Mouse (Mus musculus): ENCODE results near the gene Cnot2. TPM values are rescaled to one million over a fixed set of nuclear protein-coding genes. Genes with fewer than 3 reads are reported as not detected.

Gene Cnot2
- polyA plus RNA-seq, 1 experiment from 2014 or later, result 121 TPM

GRCm38 (mm10) chr10:116515590-116515989, 65.7 kb downstream of the Cnot2 start:
- ATAC-seq (ENCODE audit: low FRiP score, low TSS enrichment), result no peak
- WGBS, result 91% methylated on average over 6 of the region's 6 CpGs
- Histone ChIP-seq H3K9me3 (ENCODE audit: control insufficient read depth, low read length) (no peaks in the 10 kb centered on the region), H3K4me1 (ENCODE audit: control insufficient read depth, insufficient read depth, low read length) (no peaks in the 10 kb centered on the region), H3K4me3 (ENCODE audit: low read length) (no peak overlapping the region), H3K9ac (ENCODE audit: low read depth, low read length) (no peak overlapping the region), H3K36me3 (ENCODE audit: control insufficient read depth, insufficient read depth, low read length) (peaks cover 2% of the 10 kb centered on the region; the same call in 1 of the 2 replicates), H3K27me3 (ENCODE audit: control insufficient read depth, insufficient read depth, low read length) (no peaks in the 10 kb centered on the region), H3K4me2 (replicated peaks; ENCODE audit: low read depth, low read length) (no peak overlapping the region), H3K27ac (ENCODE audit: low read depth, low read length) (no peak overlapping the region)

- H3K27ac ChIP-seq (ENCODE audit: low read depth, low read length), result no peak overlapping the region
- 93% methylated on average over 4 of the region's 4 CpGs for WGBS
- no peak overlapping the region for H3K4me2 ChIP-seq (replicated peaks; ENCODE audit: low read depth, low read length)
- no peak overlapping the region for H3K4me3 ChIP-seq (ENCODE audit: low read length)
- peaks cover 2% of the 10 kb centered on the region; the same call in 1 of the 2 replicates for H3K36me3 ChIP-seq (ENCODE audit: control insufficient read depth, insufficient read depth, low read length)
- no peak for ATAC-seq (ENCODE audit: low FRiP score, low TSS enrichment)
- H3K27me3 ChIP-seq (ENCODE audit: control insufficient read depth, insufficient read depth, low read length), result no peaks in the 10 kb centered on the region
- H3K4me1 ChIP-seq (ENCODE audit: control insufficient read depth, insufficient read depth, low read length), result no peaks in the 10 kb centered on the region
- no peaks in the 10 kb centered on the region for H3K9me3 ChIP-seq (ENCODE audit: control insufficient read depth, low read length)
- H3K9ac ChIP-seq (ENCODE audit: low read depth, low read length), result no peak overlapping the region
These were observed 66.2 kb downstream of the Cnot2 start for GRCm38 (mm10) chr10:116515158-116515557.

GRCm38 (mm10) chr10:116513254-116513635, 68.1 kb downstream of the Cnot2 start:
- H3K36me3 ChIP-seq (ENCODE audit: control insufficient read depth, insufficient read depth, low read length), result peaks cover 2% of the 10 kb centered on the region; the same call in 1 of the 2 replicates
- no peak overlapping the region for H3K4me2 ChIP-seq (replicated peaks; ENCODE audit: low read depth, low read length)
- WGBS, result 72% methylated on average over 7 of the region's 7 CpGs
- no peaks in the 10 kb centered on the region for H3K4me1 ChIP-seq (ENCODE audit: control insufficient read depth, insufficient read depth, low read length)
- H3K9me3 ChIP-seq (ENCODE audit: control insufficient read depth, low read length), result no peaks in the 10 kb centered on the region
- H3K4me3 ChIP-seq (ENCODE audit: low read length), result no peak overlapping the region
- H3K27ac ChIP-seq (ENCODE audit: low read depth, low read length), result no peak overlapping the region
- H3K9ac ChIP-seq (ENCODE audit: low read depth, low read length), result no peak overlapping the region
- H3K27me3 ChIP-seq (ENCODE audit: control insufficient read depth, insufficient read depth, low read length), result no peaks in the 10 kb centered on the region
- no peak for ATAC-seq (ENCODE audit: low FRiP score, low TSS enrichment)

- no peaks in the 10 kb centered on the region for H3K4me1 ChIP-seq (ENCODE audit: control insufficient read depth, insufficient read depth, low read length)
- H3K36me3 ChIP-seq (ENCODE audit: control insufficient read depth, insufficient read depth, low read length), result peaks cover 2% of the 10 kb centered on the region; the same call in 1 of the 2 replicates
- H3K4me2 ChIP-seq (replicated peaks; ENCODE audit: low read depth, low read length), result no peak overlapping the region
- ATAC-seq (ENCODE audit: low FRiP score, low TSS enrichment), result no peak
- WGBS, result 91% methylated on average over 11 of the region's 11 CpGs
- H3K9me3 ChIP-seq (ENCODE audit: control insufficient read depth, low read length), result no peaks in the 10 kb centered on the region
- no peaks in the 10 kb centered on the region for H3K27me3 ChIP-seq (ENCODE audit: control insufficient read depth, insufficient read depth, low read length)
- no peak overlapping the region for H3K4me3 ChIP-seq (ENCODE audit: low read length)
- H3K9ac ChIP-seq (ENCODE audit: low read depth, low read length), result no peak overlapping the region
- no peak overlapping the region for H3K27ac ChIP-seq (ENCODE audit: low read depth, low read length)
These were observed 68.6 kb downstream of the Cnot2 start for GRCm38 (mm10) chr10:116512521-116513253.

GRCm38 (mm10) chr10:116505303-116506014, 75.9 kb downstream of the Cnot2 start:
- Histone ChIP-seq H3K4me1 (ENCODE audit: control insufficient read depth, insufficient read depth, low read length) (no peaks in the 10 kb centered on the region), H3K27ac (ENCODE audit: low read depth, low read length) (no peak overlapping the region), H3K9me3 (ENCODE audit: control insufficient read depth, low read length) (no peaks in the 10 kb centered on the region), H3K9ac (ENCODE audit: low read depth, low read length) (no peak overlapping the region), H3K36me3 (ENCODE audit: control insufficient read depth, insufficient read depth, low read length) (peaks cover 6% of the 10 kb centered on the region), H3K4me2 (replicated peaks; ENCODE audit: low read depth, low read length) (no peak overlapping the region), H3K4me3 (ENCODE audit: low read length) (no peak overlapping the region), H3K27me3 (ENCODE audit: control insufficient read depth, insufficient read depth, low read length) (no peaks in the 10 kb centered on the region)
- 84% methylated on average over 7 of the region's 7 CpGs for WGBS
- no peak for ATAC-seq (ENCODE audit: low FRiP score, low TSS enrichment)

- no peaks in the 10 kb centered on the region for H3K27me3 ChIP-seq (ENCODE audit: control insufficient read depth, insufficient read depth, low read length)
- peaks cover 64% of the 10 kb centered on the region for H3K36me3 ChIP-seq (ENCODE audit: control insufficient read depth, insufficient read depth, low read length)
- H3K4me3 ChIP-seq (ENCODE audit: low read length), result no peak overlapping the region
- H3K9me3 ChIP-seq (ENCODE audit: control insufficient read depth, low read length), result no peaks in the 10 kb centered on the region
- H3K4me1 ChIP-seq (ENCODE audit: control insufficient read depth, insufficient read depth, low read length), result no peaks in the 10 kb centered on the region
- no peak overlapping the region for H3K9ac ChIP-seq (ENCODE audit: low read depth, low read length)
- H3K4me2 ChIP-seq (replicated peaks; ENCODE audit: low read depth, low read length), result no peak overlapping the region
- 95% methylated on average over 3 of the region's 3 CpGs for WGBS
- H3K27ac ChIP-seq (ENCODE audit: low read depth, low read length), result no peak overlapping the region
- no peak for ATAC-seq (ENCODE audit: low FRiP score, low TSS enrichment)
These were observed 88.5 kb downstream of the Cnot2 start for GRCm38 (mm10) chr10:116492768-116493167.

GRCm38 (mm10) chr10:116486895-116487747, 94.2 kb downstream of the Cnot2 start:
- H3K36me3 ChIP-seq (ENCODE audit: control insufficient read depth, insufficient read depth, low read length), result peaks cover 56% of the 10 kb centered on the region

GRCm38 (mm10) chr10:116481917-116482316, 99.4 kb downstream of the Cnot2 start:
- 87% methylated on average over 12 of the region's 12 CpGs for WGBS
- no peak overlapping the region for H3K4me3 ChIP-seq (ENCODE audit: low read length)
- no peak overlapping the region for H3K27ac ChIP-seq (ENCODE audit: low read depth, low read length)
- H3K4me2 ChIP-seq (replicated peaks; ENCODE audit: low read depth, low read length), result no peak overlapping the region
- H3K9me3 ChIP-seq (ENCODE audit: control insufficient read depth, low read length), result no peaks in the 10 kb centered on the region
- H3K27me3 ChIP-seq (ENCODE audit: control insufficient read depth, insufficient read depth, low read length), result no peaks in the 10 kb centered on the region
- no peak overlapping the region for H3K9ac ChIP-seq (ENCODE audit: low read depth, low read length)
- ATAC-seq (ENCODE audit: low FRiP score, low TSS enrichment), result no peak
- no peaks in the 10 kb centered on the region for H3K4me1 ChIP-seq (ENCODE audit: control insufficient read depth, insufficient read depth, low read length)
- peaks cover 36% of the 10 kb centered on the region for H3K36me3 ChIP-seq (ENCODE audit: control insufficient read depth, insufficient read depth, low read length)

More at GRCm38 (mm10) chr10:116486895-116487747, 94.2 kb downstream of the Cnot2 start:
- Histone ChIP-seq H3K4me2 (replicated peaks; ENCODE audit: low read depth, low read length) (no peak overlapping the region), H3K4me1 (ENCODE audit: control insufficient read depth, insufficient read depth, low read length) (no peaks in the 10 kb centered on the region), H3K9me3 (ENCODE audit: control insufficient read depth, low read length) (no peaks in the 10 kb centered on the region), H3K27ac (ENCODE audit: low read depth, low read length) (no peak overlapping the region), H3K9ac (ENCODE audit: low read depth, low read length) (no peak overlapping the region), H3K27me3 (ENCODE audit: control insufficient read depth, insufficient read depth, low read length) (no peaks in the 10 kb centered on the region), H3K4me3 (ENCODE audit: low read length) (no peak overlapping the region)
- no peak for ATAC-seq (ENCODE audit: low FRiP score, low TSS enrichment)
- 89% methylated on average over 10 of the region's 10 CpGs for WGBS
